Mouse (Mus musculus) frontal cortex, adult 2 months (tissue): ENCODE data around the gene Mocs1. TPM values are rescaled to one million over a fixed set of nuclear protein-coding genes. Genes with fewer than 3 reads are reported as not detected.

ENCODE experiments used
- DNase-seq, 2 experiments: peaks; one replicate each; pipeline ENCODE4 v3.0.0; 2022; ENCODE audit warnings: low spot score in 1 of 2; ENCODE audit errors: extremely low spot score in 1 of 2
- polyA plus RNA-seq: library from polyadenylated mRNA; depleted of rRNA; stranded (reverse); fragments of >200 nt; gene quantifications from 2 replicates; pipeline ENCODE4 v1.2.3, GENCODE M21; 2012; rRNA removed

Mocs1 gene
- polyA plus RNA-seq = 8.3 and 8.9 TPM in 2 replicates

DNA sequence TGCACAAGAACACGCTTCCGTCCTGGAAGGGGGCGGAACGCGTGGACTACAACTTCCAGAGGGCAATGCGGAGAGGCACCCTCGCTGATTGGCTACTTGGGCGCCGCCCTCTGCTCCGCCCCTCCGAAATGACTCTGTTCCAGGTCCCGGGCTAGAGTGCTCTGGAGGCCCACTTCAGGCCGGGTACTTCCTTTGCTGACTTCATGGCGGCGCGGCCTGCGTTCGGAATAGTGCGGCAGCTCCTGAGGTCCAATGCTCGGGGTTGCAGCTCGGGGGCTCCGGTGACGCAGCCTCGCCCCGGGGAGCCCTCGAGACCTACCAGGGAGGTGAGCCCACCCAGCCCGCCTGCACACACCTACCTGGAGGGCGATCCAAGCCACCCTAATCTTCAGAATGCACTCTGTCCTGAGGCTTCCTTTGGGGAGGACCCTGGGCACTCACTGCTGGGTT, at the start of gene Mocs1:
Gene Mocs1 (plus strand): TSS at position 124 of the 450 bp plus-strand sequence.
- DNase-seq = peak; percentile 88 to 96

DNA sequence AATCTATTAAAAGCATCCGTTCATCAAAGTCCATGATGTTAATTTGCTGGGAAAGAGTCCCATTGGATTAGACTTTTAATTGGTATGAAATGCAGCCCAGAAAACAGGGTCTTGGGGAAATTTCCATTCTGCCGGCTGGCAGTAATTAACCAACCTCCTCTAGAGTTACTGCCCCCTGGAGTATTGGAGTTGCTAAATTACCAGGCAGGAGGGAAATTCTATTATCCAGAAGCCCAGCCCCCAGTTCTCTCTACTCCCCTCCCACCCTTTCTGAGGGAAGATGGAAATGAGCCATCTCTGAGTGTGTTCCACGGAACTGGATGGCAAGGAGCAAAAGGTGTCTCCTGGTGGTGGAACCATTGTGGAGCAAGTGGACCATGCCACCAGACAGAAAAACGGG, 48.5 kb upstream of the Mocs1 start:
- DNase-seq = no peak

DNA sequence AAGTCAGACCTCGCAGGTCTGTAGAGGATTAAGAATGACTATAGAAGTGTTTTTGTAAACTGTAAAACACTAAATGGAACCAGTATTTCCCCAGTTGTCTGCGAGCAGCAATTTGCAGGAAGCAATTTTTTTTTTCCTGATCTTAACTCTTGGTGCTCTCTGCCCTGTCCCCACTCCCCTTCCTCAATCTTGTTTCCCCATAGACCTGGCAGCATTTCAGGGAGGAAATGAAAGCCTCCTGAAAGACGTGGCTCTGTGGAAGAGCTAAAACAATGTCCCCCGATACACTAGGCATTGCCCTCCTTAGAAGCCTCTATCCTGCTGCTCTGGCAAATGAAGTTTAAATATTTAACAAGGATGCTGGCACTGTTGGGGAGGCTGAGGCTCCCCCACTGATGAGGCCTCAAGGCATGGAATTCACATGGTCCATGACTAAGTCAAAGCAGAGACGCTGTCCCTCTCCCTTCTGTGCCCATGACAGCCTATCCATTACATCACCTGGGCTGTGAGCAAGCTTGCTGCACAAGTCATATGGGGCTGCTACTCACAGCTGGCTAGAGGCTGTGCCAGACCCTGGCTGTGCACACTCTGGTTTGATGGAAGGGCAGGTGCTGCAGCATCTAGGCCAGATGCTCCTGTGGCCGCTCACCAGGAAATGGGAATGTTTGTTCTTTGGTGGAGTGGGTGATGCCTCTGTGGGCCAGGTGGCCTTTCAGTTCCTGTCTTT, 43.8 kb upstream of the Mocs1 start:
- no peak for DNase-seq

DNA sequence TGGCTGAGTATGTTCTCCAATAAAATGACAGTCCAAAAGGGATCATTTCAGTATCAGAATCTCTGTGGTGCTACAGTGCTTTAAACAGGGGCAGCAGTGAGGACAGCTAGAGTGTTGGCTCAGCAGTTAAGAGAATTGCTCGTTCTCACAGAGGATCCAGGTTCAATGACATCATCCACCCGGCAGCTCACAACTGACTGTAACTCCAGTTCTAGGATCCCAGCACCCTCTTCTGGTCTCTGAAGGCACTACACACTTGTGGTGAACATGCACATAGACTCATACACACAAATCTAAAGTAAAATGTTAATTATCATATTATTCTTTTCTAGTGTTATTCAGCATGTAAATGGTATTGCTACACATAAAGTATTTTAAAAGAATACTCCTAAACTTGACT, 40.4 kb upstream of the Mocs1 start:
- DNase-seq = no peak

- DNase-seq = no peak
These were observed 35.4 kb upstream of the Mocs1 start for GRCm38 (mm10) chr17:49392751-49393150.

- peak in 1 of 2 experiments; percentile 21 for DNase-seq
These were observed 33.3 kb upstream of the Mocs1 start for GRCm38 (mm10) chr17:49394836-49395235.

- no peak for DNase-seq
These were observed 28.6 kb upstream of the Mocs1 start for GRCm38 (mm10) chr17:49399605-49400004.

DNA sequence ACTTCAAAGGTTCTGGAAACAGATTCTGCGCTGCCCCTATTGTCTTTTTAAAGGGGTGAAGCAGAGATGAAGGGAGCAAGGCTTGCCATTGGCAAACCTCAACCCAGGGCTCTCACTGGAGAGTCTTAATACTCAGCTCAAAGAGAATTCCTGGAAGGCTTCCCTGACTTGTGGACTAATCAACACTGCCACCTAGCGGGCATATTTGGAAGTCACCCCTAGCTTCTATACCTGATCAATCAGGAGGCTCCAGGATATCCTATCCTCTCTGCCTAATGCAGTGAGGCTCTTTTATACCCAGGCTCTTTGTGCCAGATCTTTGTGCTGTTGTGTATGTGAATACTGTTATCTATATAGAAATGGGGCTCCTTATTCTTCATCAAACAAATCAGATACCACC, 28.0 kb upstream of the Mocs1 start:
- DNase-seq = peak; percentile 61 to 95

- DNase-seq = no peak
These were observed 25.0 kb upstream of the Mocs1 start for GRCm38 (mm10) chr17:49403151-49403550.

GRCm38 (mm10) chr17:49405927-49406326, 22.2 kb upstream of the Mocs1 start:
- DNase-seq = no peak

- no peak for DNase-seq
These were observed 15.2 kb upstream of the Mocs1 start for GRCm38 (mm10) chr17:49412974-49413373.

- DNase-seq = no peak
These were observed 14.6 kb upstream of the Mocs1 start for GRCm38 (mm10) chr17:49413554-49413953.

DNA sequence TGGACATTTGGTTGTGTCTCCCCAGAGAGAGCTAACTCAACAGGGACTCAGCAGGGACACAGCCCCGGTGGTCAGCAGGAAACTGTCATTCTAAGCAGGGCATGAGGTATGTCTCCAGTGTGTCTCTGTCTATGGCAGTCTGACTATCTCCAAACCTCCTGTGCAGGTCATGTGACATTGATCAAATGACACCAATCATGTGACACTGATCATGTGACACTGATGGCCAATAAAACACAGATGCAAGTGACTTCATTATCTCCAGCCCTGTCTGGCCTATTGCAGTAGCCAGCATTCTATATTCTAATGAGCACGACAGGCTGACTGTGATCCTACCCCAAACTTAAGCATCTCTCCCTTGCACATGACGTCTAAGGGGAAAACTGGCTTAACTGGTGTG, 11.9 kb upstream of the Mocs1 start:
- DNase-seq = no peak

DNA sequence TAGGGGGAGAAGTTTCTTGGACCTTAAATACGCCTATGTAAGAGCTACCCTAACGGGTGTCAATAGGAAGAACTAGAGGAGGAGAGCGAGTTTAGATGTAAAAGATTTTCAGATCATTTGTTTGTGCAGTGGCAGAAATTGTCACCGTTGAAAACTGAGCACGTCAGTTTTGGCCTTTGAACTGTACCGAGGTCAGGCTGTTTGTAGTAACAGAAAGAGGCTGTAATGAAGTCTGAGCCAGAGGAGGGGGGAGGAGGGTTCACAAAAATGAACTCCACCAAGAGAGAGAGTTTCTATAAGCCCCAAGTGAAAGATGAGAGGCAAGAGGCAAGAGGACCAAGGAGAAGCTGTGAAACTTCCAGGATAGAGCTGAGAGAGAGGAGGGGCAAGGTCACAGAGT, 8.3 kb upstream of the Mocs1 start:
- DNase-seq = no peak

DNA sequence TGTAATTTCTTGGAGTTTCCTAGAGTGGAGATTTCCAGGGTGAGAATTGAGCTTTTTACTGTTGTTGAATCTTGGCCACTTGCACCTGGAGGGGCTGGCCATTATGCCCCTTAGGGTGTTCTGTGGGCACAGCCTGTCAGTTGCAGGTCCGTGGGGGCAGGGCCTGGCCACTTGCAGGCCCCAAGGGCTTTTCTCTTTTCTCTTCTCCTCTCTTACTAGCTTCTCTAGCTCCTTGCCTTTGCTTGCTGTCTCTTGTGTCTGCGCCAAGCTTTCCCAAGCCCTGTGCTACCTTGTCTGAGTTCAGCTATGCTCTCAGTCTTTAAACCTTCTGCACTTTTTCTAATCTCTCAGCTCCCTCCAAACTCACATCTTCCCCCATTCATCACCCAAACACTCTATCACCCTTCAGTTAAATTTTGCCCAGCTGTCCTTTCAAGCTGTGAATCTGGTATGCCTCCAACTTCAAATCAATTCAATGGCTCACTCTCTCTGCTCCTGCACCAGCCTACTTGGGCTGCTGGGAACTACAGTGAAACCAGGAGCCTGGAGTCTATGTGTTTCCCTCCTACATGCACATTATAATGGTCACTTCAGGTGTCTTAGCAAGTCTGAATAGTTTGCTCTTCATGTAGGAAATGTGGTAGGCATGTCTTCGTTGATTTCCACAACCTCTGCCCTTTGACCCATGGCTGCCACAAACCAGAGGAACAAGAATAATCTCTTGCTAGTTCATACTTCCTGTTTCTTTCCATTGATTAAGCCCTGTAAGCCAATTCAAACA, 5.7 kb upstream of the Mocs1 start:
- no peak for DNase-seq

GRCm38 (mm10) chr17:49423067-49423325, 5.2 kb upstream of the Mocs1 start:
- DNase-seq = no peak

DNA sequence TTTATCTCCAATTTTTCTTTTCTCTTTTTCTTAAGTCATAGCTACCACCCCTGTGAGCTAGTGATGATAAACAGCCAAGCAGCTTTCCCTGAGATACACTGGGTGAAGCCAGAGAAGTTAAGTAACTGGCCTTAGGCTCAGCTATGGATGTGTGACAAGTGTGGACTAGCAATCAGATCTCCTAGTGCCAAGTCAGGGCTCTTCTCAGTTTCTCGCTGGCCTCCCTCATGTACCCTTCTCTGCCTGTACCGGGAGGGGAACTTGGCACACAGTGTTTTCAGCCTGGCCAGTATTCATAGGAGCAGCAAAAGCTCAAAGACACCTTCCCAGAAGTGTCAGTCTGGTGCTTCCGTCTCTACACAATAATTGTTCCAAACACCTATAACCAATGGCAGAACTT, 4.3 kb upstream of the Mocs1 start:
- DNase-seq = no peak

- no peak for DNase-seq
These were observed 427 bp upstream of the Mocs1 start for GRCm38 (mm10) chr17:49427631-49428238.

DNA sequence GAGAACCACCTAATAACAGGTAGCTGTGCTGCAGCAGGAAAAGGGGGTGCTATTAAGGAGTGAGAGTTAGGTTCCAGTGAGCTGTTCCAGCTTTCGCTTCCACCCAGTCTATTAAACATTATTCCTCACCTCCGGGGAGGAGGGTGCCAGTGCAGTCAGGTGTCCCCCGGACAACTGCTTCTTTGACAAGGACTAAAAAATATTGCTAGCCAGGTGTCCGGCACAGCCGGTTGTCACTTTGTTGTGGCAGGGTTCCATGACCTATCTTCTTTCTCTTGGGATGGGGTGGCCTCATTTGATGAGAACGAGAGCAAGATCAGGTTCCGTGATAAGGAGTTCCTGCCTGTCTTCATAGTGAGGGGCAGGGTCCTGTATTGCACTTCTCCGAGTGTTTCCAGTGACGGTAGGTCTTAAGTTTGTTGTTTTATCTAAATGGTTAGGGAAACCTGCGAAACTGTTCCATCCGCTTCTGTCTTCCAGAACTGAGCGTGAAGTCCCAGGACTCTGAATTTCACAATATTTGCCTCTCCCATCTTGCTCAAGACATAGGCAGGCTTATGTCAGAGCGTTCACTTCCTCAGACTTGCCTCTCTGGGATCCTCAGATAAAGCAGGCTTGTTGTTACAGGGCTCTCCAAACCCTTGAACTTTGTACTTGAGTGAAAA, 721 bp downstream of the Mocs1 start:
- no peak for DNase-seq

DNA sequence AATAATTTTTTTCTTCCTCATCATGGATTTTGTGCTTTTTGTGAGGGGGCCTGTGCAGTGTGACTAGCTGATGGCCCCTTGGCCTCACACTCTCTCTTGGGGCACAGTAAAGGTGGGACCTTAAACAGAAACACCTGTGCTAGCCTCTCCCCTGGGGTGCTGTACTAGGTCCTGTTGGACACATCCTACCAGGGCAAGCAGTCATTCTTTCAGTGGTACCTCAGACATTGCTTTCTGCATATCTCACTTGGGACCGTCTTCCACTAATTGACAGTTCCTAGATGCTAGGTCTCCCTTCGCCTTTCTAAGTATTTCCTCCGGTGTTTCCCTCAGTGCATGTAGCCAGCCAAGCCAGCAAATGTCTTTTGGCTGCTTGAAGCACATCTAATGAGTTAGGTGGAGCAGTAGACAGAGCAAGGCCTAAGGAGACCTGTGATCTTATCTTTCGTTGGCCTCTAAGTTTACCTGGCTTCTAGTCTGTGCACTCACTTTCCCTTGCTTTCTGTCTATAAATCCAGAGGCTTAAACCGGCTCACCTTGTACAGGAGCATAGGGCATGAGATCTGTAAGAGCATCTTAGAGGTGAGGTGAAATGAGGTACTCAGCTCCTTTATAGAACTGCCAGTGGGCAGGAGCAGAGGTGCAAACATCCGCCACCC, 1.4 kb downstream of the Mocs1 start:
- no peak for DNase-seq

DNA sequence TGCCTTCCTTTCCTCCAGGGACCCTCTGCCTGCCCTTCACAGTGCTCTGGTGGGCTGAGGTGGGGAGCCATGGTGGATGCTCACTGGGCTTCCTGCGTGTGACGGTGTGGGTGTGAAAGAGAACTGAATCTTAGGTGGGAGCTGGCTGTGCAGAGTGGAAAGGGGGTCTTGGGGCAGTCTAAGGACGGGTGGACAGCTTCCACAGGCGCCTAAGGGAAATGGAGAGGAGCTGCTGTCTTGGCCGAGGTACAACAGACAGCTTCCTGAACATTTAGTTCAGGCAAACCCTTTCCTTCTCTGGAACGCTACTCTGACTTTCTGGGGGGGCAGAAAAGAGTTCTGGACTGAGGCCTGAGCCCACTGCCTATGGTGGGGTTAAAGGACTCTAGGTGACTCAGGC, 2.0 kb downstream of the Mocs1 start:
- DNase-seq = no peak
